15 mouse cellular contexts compared by ENCODE assay signal in the genomic region with DNA sequence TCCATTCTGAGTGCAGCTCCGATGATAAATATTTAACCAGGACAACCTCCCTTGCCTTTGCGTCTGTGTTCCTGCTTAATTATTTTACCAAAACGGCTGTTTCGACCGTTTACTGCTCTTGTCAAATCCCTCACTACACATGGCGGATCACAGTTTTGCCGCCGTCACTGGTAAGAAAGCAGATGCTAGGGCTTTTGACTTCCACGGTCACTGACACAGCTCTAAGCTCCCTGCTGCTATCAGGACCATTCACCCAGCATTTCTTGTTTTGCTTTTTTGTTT.
DNase-seq lines count a peak whose midpoint lies in the region; ATAC-seq and TF ChIP-seq lines count a peak whose summit lies in the region.
"Had no signal": no experiment of that assay in that cellular context is flagged by ENCODE, and none has a peak within 500 bp of the region (broad histone marks: within the 10 kb centered on the region; RNA-seq: fewer than 3 reads in every experiment).

No protein-coding gene starts in this region.

- no peak for ATAC-seq in midbrain, embryonic 12.5 days (ENCODE audit: low FRiP score, low read depth)
- no peak for ATAC-seq in midbrain, embryonic 16.5 days
- 0 out of 2 replicates have a peak, but pooled peaks have one; percentile 14 for ATAC-seq in forebrain, postnatal 0 days
- ATAC-seq in kidney, embryonic 14.5 days (ENCODE audit: low FRiP score, low TSS enrichment), result 0 out of 2 replicates have a peak, but pooled peaks have one; percentile 2
- peak; percentile 25; the same call in 1 of the 2 replicates for ATAC-seq in neural tube, embryonic 13.5 days (ENCODE audit: low read depth)
- no peak for ATAC-seq in frontal cortex, adult (ENCODE audit: low TSS enrichment)
- ATAC-seq: intestine, postnatal 0 days; lung, postnatal 0 days had no signal

- no peak for DNase-seq in forebrain, postnatal 0 days
- no peak for DNase-seq in cerebellum, postnatal 10 days
- no peak for DNase-seq in heart, postnatal 14 days
- DNase-seq: adrenal gland, postnatal 14 days; heart, adult 2 months; heart, postnatal 10 days; liver, embryonic 13.5 days had no signal

- H3K4me1 ChIP-seq in midbrain, embryonic 12.5 days, result peaks cover 16% of the 10 kb centered on the region
- peaks cover 7% of the 10 kb centered on the region; the same call in 1 of the 2 replicates for H3K4me1 ChIP-seq in midbrain, embryonic 16.5 days (ENCODE audit: control insufficient read depth, insufficient read depth, low read length)
- H3K4me1 ChIP-seq in forebrain, postnatal 0 days (ENCODE audit: insufficient read depth), result 0 out of 2 replicates have a peak, but pooled peaks cover 8% of the 10 kb centered on the region
- peaks cover 12% of the 10 kb centered on the region; the same call in 1 of the 2 replicates for H3K4me1 ChIP-seq in kidney, embryonic 14.5 days (ENCODE audit: control insufficient read depth, insufficient read depth, low read length)
- H3K4me1 ChIP-seq in neural tube, embryonic 13.5 days (replicated peaks), result peaks cover 48% of the 10 kb centered on the region
- H3K4me1 ChIP-seq: liver, embryonic 13.5 days had no signal

- H3K4me3 ChIP-seq in midbrain, embryonic 12.5 days, result no peak overlapping the region
- no peak overlapping the region for H3K4me3 ChIP-seq in midbrain, embryonic 16.5 days (ENCODE audit: low read depth, low read length)
- H3K4me3 ChIP-seq in forebrain, postnatal 0 days (ENCODE audit: low read depth, low read length), result no peak overlapping the region
- no peak overlapping the region for H3K4me3 ChIP-seq in kidney, embryonic 14.5 days (ENCODE audit: low read length)
- H3K4me3 ChIP-seq in neural tube, embryonic 13.5 days, result no peak overlapping the region
- H3K4me3 ChIP-seq: heart, adult 2 months; limb, embryonic 10.5 days; liver, embryonic 13.5 days had no signal

- H3K9me3 ChIP-seq in midbrain, embryonic 12.5 days, result no peaks in the 10 kb centered on the region
- H3K9me3 ChIP-seq in midbrain, embryonic 16.5 days (replicated peaks; ENCODE audit: control insufficient read depth, low read length, poor library complexity, severe bottlenecking), result no peaks in the 10 kb centered on the region
- no peaks in the 10 kb centered on the region for H3K9me3 ChIP-seq in forebrain, postnatal 0 days (ENCODE audit: low read length)
- no peaks in the 10 kb centered on the region for H3K9me3 ChIP-seq in kidney, embryonic 14.5 days (ENCODE audit: control insufficient read depth, low read length)
- H3K9me3 ChIP-seq in neural tube, embryonic 13.5 days, result no peaks in the 10 kb centered on the region
- H3K9me3 ChIP-seq: limb, embryonic 10.5 days; liver, embryonic 13.5 days had no signal

- TF ChIP-seq CTCF in forebrain, postnatal 0 days (IDR thresholded peaks at IDR 0.05; ENCODE audit: low read depth), result no peak

- peak overlapping the region; percentile 16; the same call in 1 of the 2 replicates for H3K27ac ChIP-seq in midbrain, embryonic 12.5 days (replicated peaks)
- H3K27ac ChIP-seq in midbrain, embryonic 16.5 days (ENCODE audit: low read length), result no peak overlapping the region
- no peak overlapping the region for H3K27ac ChIP-seq in forebrain, postnatal 0 days (ENCODE audit: low read depth, low read length)
- H3K27ac ChIP-seq in kidney, embryonic 14.5 days (ENCODE audit: low read depth, low read length), result no peak overlapping the region
- H3K27ac ChIP-seq in neural tube, embryonic 13.5 days (replicated peaks), result peak overlapping the region; percentile 75
- H3K27ac ChIP-seq: heart, adult 2 months; limb, embryonic 10.5 days; liver, embryonic 13.5 days had no signal

- no peak overlapping the region for H3K4me2 ChIP-seq in midbrain, embryonic 12.5 days (replicated peaks)
- no peak overlapping the region for H3K4me2 ChIP-seq in midbrain, embryonic 16.5 days (ENCODE audit: low read length)
- no peak overlapping the region for H3K4me2 ChIP-seq in forebrain, postnatal 0 days (ENCODE audit: low read depth)
- no peak overlapping the region for H3K4me2 ChIP-seq in kidney, embryonic 14.5 days (replicated peaks; ENCODE audit: low read depth, low read length)
- H3K4me2 ChIP-seq in neural tube, embryonic 13.5 days, result peak overlapping the region; percentile 24
- H3K4me2 ChIP-seq: liver, embryonic 13.5 days had no signal

- no peak overlapping the region for H3K9ac ChIP-seq in midbrain, embryonic 12.5 days (replicated peaks)
- H3K9ac ChIP-seq in midbrain, embryonic 16.5 days (ENCODE audit: low read depth, low read length), result no peak overlapping the region
- no peak overlapping the region for H3K9ac ChIP-seq in forebrain, postnatal 0 days
- H3K9ac ChIP-seq in kidney, embryonic 14.5 days (ENCODE audit: low read depth, low read length), result no peak overlapping the region
- H3K9ac ChIP-seq in neural tube, embryonic 13.5 days, result 0 out of 2 replicates have a peak overlapping the region, but pooled peaks have one; percentile 9
- H3K9ac ChIP-seq: liver, embryonic 13.5 days had no signal

- no peaks in the 10 kb centered on the region for H3K36me3 ChIP-seq in midbrain, embryonic 12.5 days
- no peaks in the 10 kb centered on the region for H3K36me3 ChIP-seq in midbrain, embryonic 16.5 days (ENCODE audit: control insufficient read depth, insufficient read depth, low read length)
- H3K36me3 ChIP-seq in forebrain, postnatal 0 days (ENCODE audit: insufficient read depth), result no peaks in the 10 kb centered on the region
- H3K36me3 ChIP-seq in kidney, embryonic 14.5 days (ENCODE audit: control insufficient read depth, insufficient read depth, low read length), result no peaks in the 10 kb centered on the region
- no peaks in the 10 kb centered on the region for H3K36me3 ChIP-seq in neural tube, embryonic 13.5 days
- H3K36me3 ChIP-seq: limb, embryonic 10.5 days; liver, embryonic 13.5 days had no signal

- H3K27me3 ChIP-seq in midbrain, embryonic 12.5 days, result no peaks in the 10 kb centered on the region
- no peaks in the 10 kb centered on the region for H3K27me3 ChIP-seq in midbrain, embryonic 16.5 days (ENCODE audit: control insufficient read depth, insufficient read depth, low read depth, low read length)
- H3K27me3 ChIP-seq in forebrain, postnatal 0 days (ENCODE audit: insufficient read depth, low read length), result no peaks in the 10 kb centered on the region
- H3K27me3 ChIP-seq in kidney, embryonic 14.5 days (ENCODE audit: control insufficient read depth, insufficient read depth, low read length), result no peaks in the 10 kb centered on the region
- H3K27me3 ChIP-seq in neural tube, embryonic 13.5 days, result peaks cover 13% of the 10 kb centered on the region
- H3K27me3 ChIP-seq: liver, embryonic 13.5 days had no signal

- WGBS in midbrain, embryonic 12.5 days, result 57% methylated on average over 9 of the region's 9 CpGs
- WGBS in midbrain, embryonic 16.5 days, result 32% methylated on average over 9 of the region's 9 CpGs
- WGBS in forebrain, postnatal 0 days, result 27% methylated on average over 9 of the region's 9 CpGs
- 26% methylated on average over 9 of the region's 9 CpGs for WGBS in kidney, embryonic 14.5 days
- 13% methylated on average over 9 of the region's 9 CpGs for WGBS in neural tube, embryonic 13.5 days

- intact Hi-C loops in heart, postnatal 14 days (cut with DNase I), result no loop called here

Comparison
In these comparisons a context has a peak if more than half of its experiments do, and no peak if none do; other contexts are left out.
1. H3K27ac ChIP-seq: peak in midbrain, embryonic 12.5 days (single experiment) and neural tube, embryonic 13.5 days (single experiment); none in midbrain, embryonic 16.5 days (single experiment), forebrain, postnatal 0 days (single experiment) and kidney, embryonic 14.5 days (single experiment).
2. ATAC-seq: peak in forebrain, postnatal 0 days (single experiment), kidney, embryonic 14.5 days (single experiment) and neural tube, embryonic 13.5 days (single experiment); none in midbrain, embryonic 12.5 days (single experiment), midbrain, embryonic 16.5 days (single experiment) and frontal cortex, adult (single experiment).